Mouse (Mus musculus): ENCODE results near the gene Ccnjl. TPM values are rescaled to one million over a fixed set of nuclear protein-coding genes. Genes with fewer than 3 reads are reported as not detected.

Gene Ccnjl
- total RNA-seq, 2 experiments from 2014 or later, result 0.17 to 0.37 TPM

DNA sequence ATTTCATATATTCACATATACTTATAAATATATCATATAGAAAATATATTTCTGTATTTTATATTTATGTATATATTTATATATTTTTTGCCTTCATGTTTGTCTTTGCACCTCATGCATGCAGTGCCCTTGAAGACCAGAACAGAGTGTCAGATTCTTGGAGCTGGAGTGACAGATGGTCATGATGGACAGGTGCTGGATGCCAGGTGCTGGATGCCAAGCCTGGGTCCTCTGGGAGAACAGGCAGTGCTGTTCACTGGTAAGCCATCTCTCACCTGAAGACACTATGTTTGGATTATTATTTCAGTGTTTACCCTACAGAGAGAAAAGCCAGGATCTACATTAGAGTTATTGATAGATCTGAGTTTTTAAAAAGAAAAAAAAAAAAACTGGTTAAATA, 9.8 kb upstream of the Ccnjl start:
- no peak for ATAC-seq (replicated peaks; ENCODE audit: poor library complexity)

DNA sequence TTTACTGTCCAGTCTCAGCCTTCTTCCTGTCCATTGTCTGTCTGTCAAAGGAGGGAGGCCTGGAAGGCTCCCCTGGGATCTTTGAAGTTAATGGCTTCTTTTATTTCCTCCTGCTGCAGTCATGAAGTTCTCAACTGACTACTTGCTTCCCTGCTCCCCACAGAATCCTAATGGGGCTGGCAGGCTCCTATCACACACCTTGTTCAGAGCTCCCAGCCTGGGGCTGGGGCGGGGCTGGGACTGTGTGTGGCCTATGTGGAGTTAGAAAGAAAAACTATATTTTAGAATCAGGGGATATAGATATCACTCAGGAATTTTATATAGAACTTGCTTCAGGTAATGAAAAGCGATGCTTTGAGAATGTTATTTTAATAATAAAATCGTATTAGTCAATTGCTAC, 8.1 kb upstream of the Ccnjl start:
- no peak for ATAC-seq (replicated peaks; ENCODE audit: poor library complexity)

DNA sequence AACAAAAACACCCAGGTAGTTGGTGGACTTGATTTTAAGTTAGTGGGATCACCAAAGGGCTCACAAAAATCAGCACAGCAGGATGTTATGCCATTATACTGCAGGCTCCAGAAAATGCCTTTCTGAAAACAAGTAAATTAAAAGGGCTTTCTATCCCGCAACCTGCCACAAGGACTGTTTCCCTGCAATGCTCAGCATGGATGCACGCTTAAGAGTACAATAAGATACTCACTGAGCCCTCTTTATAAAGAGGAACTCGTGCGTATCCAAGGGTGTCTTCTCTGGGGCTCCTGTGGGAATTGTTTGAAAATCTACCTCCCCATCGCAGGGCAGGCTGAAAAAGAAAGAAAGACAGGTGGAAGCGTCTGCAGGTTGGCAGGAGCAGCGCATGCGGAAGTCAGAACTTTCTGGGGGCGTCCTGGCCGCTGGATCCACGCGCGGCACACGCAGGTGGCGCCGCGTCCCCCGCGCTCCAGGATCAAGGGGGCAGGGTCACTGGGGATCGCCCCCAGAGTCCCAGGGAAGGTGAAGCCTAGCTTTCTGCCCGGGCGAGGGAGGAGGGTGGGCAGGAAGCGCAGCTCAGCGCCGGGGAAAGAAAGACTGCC, 404 bp upstream of the Ccnjl start:
- peak; percentile 32 for ATAC-seq (replicated peaks; ENCODE audit: poor library complexity)

- ATAC-seq (replicated peaks; ENCODE audit: poor library complexity), result no peak
Measured at GRCm38 (mm10) chr11:43530043-43530442, 1.5 kb downstream of the Ccnjl start.

DNA sequence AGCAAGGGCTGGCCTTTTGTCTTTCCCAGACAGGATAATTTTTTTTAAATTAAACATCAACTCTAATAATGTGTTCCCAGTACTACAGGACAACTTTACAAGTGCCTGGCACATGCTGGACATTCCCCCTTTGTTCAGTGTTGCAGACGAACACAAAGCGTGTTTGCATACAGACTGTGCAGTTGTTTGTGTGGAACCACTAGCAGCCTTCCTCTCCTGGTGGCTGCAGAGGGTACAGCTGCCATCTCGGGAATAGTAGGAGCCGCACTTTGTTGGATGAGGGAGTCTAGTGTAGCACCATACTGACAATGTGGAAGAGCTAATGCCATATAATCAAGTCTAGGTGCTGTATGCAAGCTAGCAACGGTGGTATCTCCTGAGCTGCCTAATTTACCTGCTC, 3.0 kb downstream of the Ccnjl start:
- no peak for ATAC-seq (replicated peaks; ENCODE audit: poor library complexity)

DNA sequence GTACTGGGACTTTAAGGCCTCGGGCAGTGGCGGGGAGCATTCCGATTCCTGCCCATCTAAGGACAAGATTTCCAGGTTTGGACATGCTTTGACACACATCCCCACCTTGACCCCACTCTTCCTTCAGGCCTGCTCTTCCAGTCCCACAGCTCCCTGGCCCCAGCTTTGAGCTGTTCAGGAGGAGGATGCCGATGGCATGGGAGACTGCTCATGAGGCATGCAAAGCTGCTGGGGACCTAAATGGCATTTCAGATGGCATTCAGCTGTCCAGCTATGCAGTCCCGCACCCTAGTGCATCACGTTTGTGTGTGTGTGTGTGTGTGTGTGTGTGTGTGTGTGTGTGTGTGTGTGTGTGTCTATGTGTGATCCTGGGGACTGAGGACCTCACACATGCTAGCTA, 8.5 kb downstream of the Ccnjl start:
- ATAC-seq (replicated peaks; ENCODE audit: poor library complexity), result no peak

- no peak for ATAC-seq (replicated peaks; ENCODE audit: poor library complexity)
Measured at GRCm38 (mm10) chr11:43539863-43540262, 11.3 kb downstream of the Ccnjl start.

- peak; percentile 96 for ATAC-seq (replicated peaks; ENCODE audit: poor library complexity)
Measured at GRCm38 (mm10) chr11:43543711-43544466, 15.3 kb downstream of the Ccnjl start.

DNA sequence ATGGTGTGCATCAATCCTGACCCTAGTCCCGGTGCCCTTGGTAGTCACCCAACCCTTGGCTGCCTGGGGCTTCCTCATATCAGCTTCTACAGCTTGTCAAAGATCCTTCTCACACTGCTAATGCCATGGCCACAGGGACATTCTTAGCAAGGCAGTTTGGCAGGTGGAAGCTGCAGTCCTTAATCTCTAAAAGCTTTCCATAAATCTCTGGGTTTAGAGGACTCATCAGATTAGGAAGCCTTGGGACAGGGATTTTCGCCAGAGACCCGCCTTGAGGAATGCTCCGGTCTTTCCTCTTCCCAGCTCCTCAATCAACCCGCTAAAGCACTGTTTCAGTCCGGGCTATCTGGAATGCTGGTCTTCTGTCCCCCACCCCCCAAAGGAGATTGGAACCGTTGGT, 16.2 kb downstream of the Ccnjl start:
- no peak for ATAC-seq (replicated peaks; ENCODE audit: poor library complexity)

DNA sequence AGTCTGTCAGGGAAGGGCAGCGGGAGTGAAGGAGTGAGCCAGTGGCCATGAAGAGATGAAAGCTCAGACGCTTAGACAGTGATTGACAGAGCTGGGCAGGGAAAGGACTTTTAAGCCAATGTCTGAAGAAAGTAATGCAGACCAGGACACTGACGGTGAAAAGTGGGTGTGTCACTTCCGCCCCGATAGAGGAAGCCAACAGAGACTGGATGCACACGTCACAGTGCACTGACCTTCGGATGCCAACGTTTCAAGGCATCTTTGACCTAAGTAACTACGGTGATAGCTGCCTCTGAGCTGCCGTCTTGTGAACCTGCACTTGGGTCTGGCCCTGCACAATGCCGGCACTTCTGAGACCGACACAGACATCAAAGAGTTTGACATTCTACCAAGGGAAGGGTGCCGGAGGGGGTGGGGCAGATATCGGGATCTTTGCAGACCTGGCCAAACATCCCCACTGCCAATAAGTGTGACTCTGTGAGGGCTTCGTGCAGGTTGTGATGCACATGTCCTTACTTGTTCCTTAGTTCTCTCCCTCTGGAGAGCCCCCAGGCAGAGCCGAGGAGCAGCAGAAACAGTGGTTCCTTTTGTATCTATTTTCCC, 17.4 kb downstream of the Ccnjl start:
- no peak for ATAC-seq (replicated peaks; ENCODE audit: poor library complexity)

GRCm38 (mm10) chr11:43546678-43547077, 18.1 kb downstream of the Ccnjl start:
- ATAC-seq (replicated peaks; ENCODE audit: poor library complexity), result no peak

DNA sequence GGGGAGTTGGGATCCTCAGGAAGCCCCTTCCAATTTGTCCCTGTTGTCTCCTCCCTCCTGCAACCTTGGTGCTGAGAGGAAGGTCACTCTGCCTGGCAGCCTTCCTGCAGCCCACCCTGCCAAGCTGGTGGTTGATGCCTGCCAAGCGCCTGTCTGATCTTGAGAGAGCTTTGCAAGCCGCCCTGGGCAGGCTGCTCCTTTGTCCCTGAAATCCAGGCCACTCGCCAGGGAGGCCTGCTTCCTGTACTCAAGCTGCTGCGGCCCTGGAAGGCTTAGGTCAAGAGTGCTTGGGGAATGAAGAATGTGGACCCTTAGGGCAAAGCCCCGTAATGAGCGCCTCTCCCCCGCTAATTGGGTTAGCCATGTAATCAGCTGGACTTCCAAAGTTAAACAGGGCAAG, 19.6 kb downstream of the Ccnjl start:
- ATAC-seq (replicated peaks; ENCODE audit: poor library complexity), result no peak

GRCm38 (mm10) chr11:43548657-43549435, 20.3 kb downstream of the Ccnjl start:
- ATAC-seq (replicated peaks; ENCODE audit: poor library complexity), result no peak

- no peak for ATAC-seq (replicated peaks; ENCODE audit: poor library complexity)
Measured at GRCm38 (mm10) chr11:43549701-43550100, 21.1 kb downstream of the Ccnjl start.

- peak; percentile 52 for ATAC-seq (replicated peaks; ENCODE audit: poor library complexity)
Measured at GRCm38 (mm10) chr11:43551756-43552155, 23.2 kb downstream of the Ccnjl start.

GRCm38 (mm10) chr11:43552675-43553074, 24.1 kb downstream of the Ccnjl start:
- no peak for ATAC-seq (replicated peaks; ENCODE audit: poor library complexity)

GRCm38 (mm10) chr11:43556538-43556937, 28.0 kb downstream of the Ccnjl start:
- ATAC-seq (replicated peaks; ENCODE audit: poor library complexity), result no peak

DNA sequence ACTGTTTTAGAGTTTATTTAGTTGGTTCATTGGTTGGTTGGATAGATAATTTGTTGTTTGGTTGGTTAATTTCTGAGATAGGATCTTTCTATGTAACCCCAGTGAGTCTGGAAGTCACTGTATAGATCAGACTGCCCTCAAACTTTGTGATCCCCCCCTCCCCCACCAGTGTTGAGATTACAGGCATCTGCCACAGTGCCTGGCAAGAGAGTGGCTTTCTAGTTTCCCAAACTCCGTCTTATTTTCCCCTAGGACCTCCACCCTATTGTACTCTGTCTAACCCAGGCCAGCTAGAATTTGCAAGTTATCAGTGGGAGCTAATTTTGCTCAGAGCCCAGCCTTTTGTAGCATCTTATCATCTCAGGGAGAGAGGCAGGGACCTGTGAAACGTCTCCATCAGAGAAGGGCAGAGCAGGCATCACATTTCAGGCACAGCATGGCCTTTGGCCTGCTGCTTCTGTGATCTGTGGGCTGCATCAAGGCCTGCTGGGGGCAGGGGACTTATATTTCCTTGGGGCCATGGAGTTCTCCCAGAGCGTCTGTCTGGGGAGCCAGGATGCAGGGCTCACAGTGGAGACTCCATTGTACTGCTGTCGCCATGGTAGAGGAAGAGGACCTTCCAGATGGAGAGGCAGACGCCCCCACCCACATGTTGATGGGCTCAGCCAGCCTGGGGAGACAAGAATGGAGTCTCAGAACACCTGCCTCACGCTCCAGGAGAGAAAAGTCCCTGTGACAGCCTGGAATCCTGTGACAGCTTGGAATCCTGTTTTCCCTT, 31.1 kb downstream of the Ccnjl start:
- ATAC-seq (replicated peaks; ENCODE audit: poor library complexity), result no peak

DNA sequence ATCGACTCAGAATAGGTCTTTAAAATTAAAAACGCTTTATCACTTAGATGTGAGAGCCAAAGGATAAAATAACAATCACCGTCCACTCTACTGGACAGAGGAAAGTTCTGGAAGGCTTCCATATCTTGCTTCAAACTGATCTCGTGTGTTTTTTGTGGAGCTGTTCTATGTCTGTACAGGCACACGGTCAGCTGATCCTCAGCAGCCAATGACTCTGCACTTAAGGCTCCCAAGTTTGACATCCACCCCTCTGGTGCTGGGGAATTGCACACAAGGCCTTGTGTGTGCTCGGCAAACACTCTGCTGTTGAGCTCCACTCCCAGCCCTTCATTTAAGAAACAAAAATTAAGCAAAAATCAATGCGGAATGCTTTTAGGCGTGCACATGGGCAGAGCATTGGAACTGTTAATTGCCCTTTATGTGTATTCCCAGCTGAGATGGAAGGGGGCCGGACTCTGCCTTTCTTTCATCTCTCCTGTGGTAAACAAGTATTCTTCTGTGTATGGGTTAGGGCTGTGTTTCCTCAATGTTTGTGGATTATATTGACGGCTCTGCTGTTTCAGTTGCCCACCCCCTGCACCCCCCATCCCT, 35.2 kb downstream of the Ccnjl start:
- no peak for ATAC-seq (replicated peaks; ENCODE audit: poor library complexity)

DNA sequence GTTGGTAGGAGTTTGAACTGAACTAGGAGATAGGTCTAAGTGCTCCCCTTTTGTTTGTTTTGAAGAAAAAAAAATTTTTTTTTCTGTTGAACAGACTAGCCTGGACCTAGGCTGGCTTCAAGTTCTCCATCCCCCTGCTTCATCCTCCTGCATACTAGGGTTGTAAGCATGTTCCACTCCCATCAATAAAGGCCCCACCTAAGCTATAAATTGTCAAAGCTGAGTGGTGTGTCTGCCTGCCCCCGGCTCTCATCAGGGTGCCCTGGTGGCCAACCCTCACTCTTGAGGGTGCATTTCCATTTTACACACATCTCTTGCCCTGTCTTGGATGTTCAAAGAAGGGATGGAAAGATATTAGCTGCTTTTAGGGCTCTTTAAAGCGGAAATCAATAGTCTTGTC, 36.8 kb downstream of the Ccnjl start:
- ATAC-seq (replicated peaks; ENCODE audit: poor library complexity), result no peak
